Mouse (Mus musculus) liver, adult 2 months (tissue): Measurements from ENCODE around the gene Tmem87b. TPM values are rescaled to one million over a fixed set of nuclear protein-coding genes. Genes with fewer than 3 reads are reported as not detected.

Experiments used
- DNase-seq: peaks from one replicate; pipeline ENCODE4 v3.0.0-alpha.2; 2011; ENCODE audit warnings: low read depth, low spot score; ENCODE audit errors: extremely low read depth
- H3K27ac ChIP-seq: fragments of 200-500 bp; replicated peaks from 2 replicates; pipeline ENCODE4 v1.5.1; 2012; ENCODE audit warnings: low read depth, mild to moderate bottlenecking, control low read depth, inconsistent platforms, low read length; ENCODE audit not compliant: insufficient read depth
- H3K27me3 ChIP-seq: fragments of 200-500 bp; 2 replicates; pipeline ENCODE4 v1.6.1; 2012; ENCODE audit warnings: mild to moderate bottlenecking, moderate library complexity, low read length, inconsistent platforms; ENCODE audit not compliant: control insufficient read depth, insufficient read depth
- H3K36me3 ChIP-seq: fragments of 200-500 bp; 2 replicates; pipeline ENCODE4 v1.6.1; 2012; ENCODE audit warnings: low read length, inconsistent platforms; ENCODE audit not compliant: control insufficient read depth, insufficient read depth
- H3K4me1 ChIP-seq: fragments of 200-500 bp; 2 replicates; pipeline ENCODE4 v1.6.1; 2011; ENCODE audit warnings: low read length; ENCODE audit not compliant: control insufficient read depth, insufficient read depth
- H3K4me3 ChIP-seq: fragments of 200-500 bp; 2 replicates; pipeline ENCODE4 v1.5.1; 2011; ENCODE audit warnings: low read depth, mild to moderate bottlenecking, control low read depth, low read length, moderate library complexity; ENCODE audit not compliant: insufficient read depth
- H3K79me2 ChIP-seq: fragments of 200-500 bp; 2 replicates; pipeline ENCODE4 v1.6.1; 2012; ENCODE audit warnings: inconsistent platforms, mild to moderate bottlenecking, low read length, moderate library complexity; ENCODE audit not compliant: control insufficient read depth, insufficient read depth
- H3K9ac ChIP-seq: fragments of 200-500 bp; 2 replicates; pipeline ENCODE4 v1.6.1; 2012; ENCODE audit warnings: low read depth, mild to moderate bottlenecking, control low read depth, inconsistent platforms, low read length
- CTCF ChIP-seq: fragments of 200-500 bp; IDR thresholded peaks from 2 replicates; pipeline ENCODE4 v1.5.1; 2011; ENCODE audit warnings: low read depth, low read length, control low read depth
- POLR2A ChIP-seq: fragments of 200-500 bp; IDR thresholded peaks from 2 replicates; pipeline ENCODE4 v1.6.1; 2011; ENCODE audit warnings: low read length, control low read depth; ENCODE audit not compliant: insufficient read depth; ENCODE audit errors: extremely low read depth
- whole genome bisulfite sequencing: fragments of 180-500 bp; shearing (Covaris S2); methylation state at CpG from one replicate; pipeline ENCODE4 v1.1.7; 2018; 5-methylcytosine and 5-hydroxymethylcytosine counted together
- polyA plus RNA-seq: library from polyadenylated mRNA; depleted of rRNA; stranded (reverse); fragments of >200 nt; gene quantifications from 2 replicates; pipeline ENCODE4 v1.2.3, GENCODE M21; 2012; rRNA removed
- total RNA-seq: library from RNA; depleted of rRNA; stranded (reverse); fragments of >200 nt; gene quantifications from 2 replicates; pipeline ENCODE4 v1.2.3, GENCODE M21; 2014; rRNA removed

The Tmem87b gene
- 20.0 and 23.4 TPM in 2 replicates for total RNA-seq
- 5.8 and 6.9 TPM in 2 replicates for polyA plus RNA-seq

- Histone ChIP-seq H3K4me1 (peaks cover 4% of the 10 kb centered on the region; the same call in 1 of the 2 replicates), H3K4me3 (peak within 1 kb of the TSS; percentile 81), H3K36me3 (no peaks in the 10 kb centered on the region), H3K79me2 (peaks cover 14% of the 10 kb centered on the region; the same call in 1 of the 2 replicates), H3K9ac (peak within 1 kb of the TSS; percentile 93), H3K27me3 (no peaks in the 10 kb centered on the region), H3K27ac (peak within 1 kb of the TSS; percentile 96)
- TF ChIP-seq CTCF (no peak), POLR2A (peak; percentile 87)
- WGBS, result under 1% methylated on average over 56 of the region's 59 CpGs
- DNase-seq, result peak; percentile 98
These were observed at the start of gene Tmem87b for GRCm38 (mm10) chr2:128817786-128818681. Gene Tmem87b (plus strand): TSS chr2:128818118.

- Histone ChIP-seq H3K4me3 (no peak overlapping the region), H3K27ac (no peak overlapping the region), H3K9ac (no peak overlapping the region), H3K79me2 (no peaks in the 10 kb centered on the region), H3K4me1 (no peaks in the 10 kb centered on the region), H3K27me3 (no peaks in the 10 kb centered on the region), H3K36me3 (peaks cover 48% of the 10 kb centered on the region)
- TF ChIP-seq CTCF (no peak), POLR2A (no peak)
- 76% methylated on average over 4 of the region's 4 CpGs for WGBS
- no peak for DNase-seq
These were observed 49.2 kb upstream of the Tmem87b start for GRCm38 (mm10) chr2:128768545-128769247.

- WGBS, result 91% methylated on average over 6 of the region's 6 CpGs
- no peak overlapping the region for H3K9ac ChIP-seq
- no peak overlapping the region for H3K4me3 ChIP-seq
- TF ChIP-seq CTCF (no peak), POLR2A (no peak)
- H3K36me3 ChIP-seq, result peaks cover 42% of the 10 kb centered on the region
- H3K4me1 ChIP-seq, result no peaks in the 10 kb centered on the region
- no peak overlapping the region for H3K27ac ChIP-seq
- no peaks in the 10 kb centered on the region for H3K27me3 ChIP-seq
- no peak for DNase-seq
- no peaks in the 10 kb centered on the region for H3K79me2 ChIP-seq
These were observed 47.4 kb upstream of the Tmem87b start for GRCm38 (mm10) chr2:128770557-128770956.

GRCm38 (mm10) chr2:128771048-128771447 lies 46.9 kb upstream of the Tmem87b start:
- 89% methylated on average over 4 of the region's 4 CpGs for WGBS

GRCm38 (mm10) chr2:128771750-128772338 lies 46.1 kb upstream of the Tmem87b start:
- TF ChIP-seq CTCF (no peak), POLR2A (no peak)
- WGBS, result 97% methylated on average over 7 of the region's 7 CpGs
- DNase-seq, result no peak
- Histone ChIP-seq H3K79me2 (no peaks in the 10 kb centered on the region), H3K27ac (no peak overlapping the region), H3K36me3 (peaks cover 33% of the 10 kb centered on the region), H3K4me3 (no peak overlapping the region), H3K27me3 (no peaks in the 10 kb centered on the region), H3K9ac (no peak overlapping the region), H3K4me1 (no peaks in the 10 kb centered on the region)

More at GRCm38 (mm10) chr2:128771048-128771447, 46.9 kb upstream of the Tmem87b start:
- no peaks in the 10 kb centered on the region for H3K79me2 ChIP-seq
- H3K9ac ChIP-seq, result no peak overlapping the region
- no peaks in the 10 kb centered on the region for H3K4me1 ChIP-seq
- TF ChIP-seq POLR2A (no peak), CTCF (no peak)
- no peak for DNase-seq
- peaks cover 40% of the 10 kb centered on the region for H3K36me3 ChIP-seq
- H3K27ac ChIP-seq, result no peak overlapping the region
- H3K4me3 ChIP-seq, result no peak overlapping the region
- no peaks in the 10 kb centered on the region for H3K27me3 ChIP-seq
